Mouse (Mus musculus) embryonic facial prominence, embryonic 10.5 days (tissue): ENCODE data around the gene Kcnma1. TPM values are rescaled to one million over a fixed set of nuclear protein-coding genes. Genes with fewer than 3 reads are reported as not detected.

Experiments used
- DNase-seq: peaks from one replicate; pipeline ENCODE4 v3.0.0-alpha.2; 2017; ENCODE audit warnings: low spot score
- H3K27ac ChIP-seq: fragments of 300-500 bp; sonication (generic); replicated peaks from 2 replicates; pipeline ENCODE4 v1.5.1; 2016; ENCODE audit warnings: mild to moderate bottlenecking
- H3K27me3 ChIP-seq: fragments of 300-500 bp; sonication (generic); replicated peaks from 2 replicates; pipeline ENCODE4 v1.6.1; 2016; ENCODE audit warnings: low read depth, mild to moderate bottlenecking; ENCODE audit not compliant: poor library complexity, severe bottlenecking
- H3K36me3 ChIP-seq: fragments of 300-500 bp; sonication (generic); replicated peaks from 2 replicates; pipeline ENCODE4 v1.6.1; 2016; ENCODE audit warnings: mild to moderate bottlenecking, moderate library complexity
- H3K4me1 ChIP-seq: fragments of 300-500 bp; sonication (generic); 2 replicates; pipeline ENCODE4 v1.6.1; 2016
- H3K4me3 ChIP-seq: fragments of 300-500 bp; sonication (generic); 2 replicates; pipeline ENCODE4 v1.5.1; 2016; ENCODE audit warnings: mild to moderate bottlenecking, moderate library complexity
- H3K9me3 ChIP-seq: fragments of 300-500 bp; sonication (generic); 2 replicates; pipeline ENCODE4 v1.6.1; 2016; ENCODE audit warnings: mild to moderate bottlenecking
- WGBS: fragments of 180-500 bp; shearing (Covaris S2); methylation state at CpG from one replicate; pipeline ENCODE4 v1.1.7; 2016; 5-methylcytosine and 5-hydroxymethylcytosine counted together
- polyA plus RNA-seq: library from polyadenylated mRNA; unstranded; fragments of >200 nt; fragmentation: Nextera tagmentation; extraction: Ambion mirVana; gene quantifications from 2 replicates; pipeline ENCODE4 v1.2.1, GENCODE M21; 2016

The Kcnma1 gene
- polyA plus RNA-seq, 1 experiment from 2014 or later: 0.70 TPM

GRCm38 (mm10) chr14:23400777-23401469, 613.4 kb downstream of the Kcnma1 start:
- 16% methylated on average over 6 of the region's 6 CpGs for WGBS

GRCm38 (mm10) chr14:23397642-23398041, 616.6 kb downstream of the Kcnma1 start:
- Histone ChIP-seq H3K27me3 (peaks cover 10% of the 10 kb centered on the region; the same call in 1 of the 2 replicates), H3K4me1 (peaks cover 14% of the 10 kb centered on the region), H3K36me3 (no peaks in the 10 kb centered on the region), H3K4me3 (no peak overlapping the region), H3K9me3 (no peaks in the 10 kb centered on the region), H3K27ac (no peak overlapping the region)
- no peak for DNase-seq
- WGBS: 50% methylated on average over 1 of the region's 1 CpGs

More at GRCm38 (mm10) chr14:23400777-23401469, 613.4 kb downstream of the Kcnma1 start:
- H3K36me3 ChIP-seq: no peaks in the 10 kb centered on the region
- H3K4me1 ChIP-seq: peaks cover 14% of the 10 kb centered on the region
- no peaks in the 10 kb centered on the region for H3K9me3 ChIP-seq
- H3K27ac ChIP-seq: peak overlapping the region; percentile 69
- peaks cover 8% of the 10 kb centered on the region; the same call in 1 of the 2 replicates for H3K27me3 ChIP-seq
- H3K4me3 ChIP-seq: no peak overlapping the region
- peak; percentile 66 for DNase-seq

- 62% methylated on average over 3 of the region's 3 CpGs for WGBS
- no peak overlapping the region for H3K4me3 ChIP-seq
- H3K9me3 ChIP-seq: no peaks in the 10 kb centered on the region
- no peak overlapping the region for H3K27ac ChIP-seq
- peaks cover 22% of the 10 kb centered on the region; the same call in 1 of the 2 replicates for H3K27me3 ChIP-seq
- no peaks in the 10 kb centered on the region for H3K36me3 ChIP-seq
- H3K4me1 ChIP-seq: peaks cover 29% of the 10 kb centered on the region
- no peak for DNase-seq
Measured at GRCm38 (mm10) chr14:23391566-23391965, 622.7 kb downstream of the Kcnma1 start.

GRCm38 (mm10) chr14:23390768-23391167, 623.5 kb downstream of the Kcnma1 start:
- 74% methylated on average over 5 of the region's 5 CpGs for WGBS
- H3K36me3 ChIP-seq: no peaks in the 10 kb centered on the region
- H3K27me3 ChIP-seq: 0 out of 2 replicates have a peak, but pooled peaks cover 21% of the 10 kb centered on the region

DNA sequence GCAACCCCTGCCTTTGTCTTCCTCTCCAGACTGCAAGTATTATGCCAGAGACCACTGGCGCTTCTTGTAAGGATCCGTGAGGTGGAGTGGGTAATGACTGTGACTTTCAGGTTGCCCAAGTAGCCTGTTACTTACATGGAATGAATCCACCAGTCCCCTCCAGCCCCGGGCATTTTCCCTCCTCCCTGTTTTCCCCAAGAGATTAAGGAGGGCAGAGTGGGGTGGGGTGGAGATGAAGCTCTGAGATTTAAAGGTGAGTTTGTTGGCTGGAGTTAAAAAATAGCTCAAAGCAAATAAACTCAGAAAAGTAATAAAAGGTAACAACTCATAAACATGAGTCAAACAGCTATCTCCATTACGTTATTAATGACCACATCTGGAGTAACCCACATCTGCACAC, 624.1 kb downstream of the Kcnma1 start:
- peaks cover 37% of the 10 kb centered on the region for H3K4me1 ChIP-seq
- no peak overlapping the region for H3K4me3 ChIP-seq
- H3K27me3 ChIP-seq: peaks cover 16% of the 10 kb centered on the region; the same call in 1 of the 2 replicates
- no peaks in the 10 kb centered on the region for H3K9me3 ChIP-seq
- DNase-seq: no peak
- no peaks in the 10 kb centered on the region for H3K36me3 ChIP-seq
- peak overlapping the region; percentile 44 for H3K27ac ChIP-seq
- WGBS: 43% methylated on average over 4 of the region's 4 CpGs

More at GRCm38 (mm10) chr14:23390768-23391167, 623.5 kb downstream of the Kcnma1 start:
- Histone ChIP-seq H3K9me3 (no peaks in the 10 kb centered on the region), H3K27ac (no peak overlapping the region), H3K4me3 (no peak overlapping the region), H3K4me1 (peaks cover 35% of the 10 kb centered on the region)
- no peak for DNase-seq

- 93% methylated on average over 3 of the region's 3 CpGs for WGBS
- Histone ChIP-seq H3K4me3 (no peak overlapping the region), H3K9me3 (no peaks in the 10 kb centered on the region), H3K4me1 (peaks cover 41% of the 10 kb centered on the region), H3K27me3 (peaks cover 48% of the 10 kb centered on the region), H3K27ac (no peak overlapping the region), H3K36me3 (no peaks in the 10 kb centered on the region)
- DNase-seq: no peak
Measured at GRCm38 (mm10) chr14:23386786-23387185, 627.5 kb downstream of the Kcnma1 start.

- peak; percentile 57 for DNase-seq
- H3K36me3 ChIP-seq: no peaks in the 10 kb centered on the region
- H3K9me3 ChIP-seq: no peaks in the 10 kb centered on the region
- 37% methylated on average over 11 of the region's 11 CpGs for WGBS
- H3K4me1 ChIP-seq: peaks cover 41% of the 10 kb centered on the region
- peaks cover 56% of the 10 kb centered on the region for H3K27me3 ChIP-seq
- H3K4me3 ChIP-seq: no peak overlapping the region
- H3K27ac ChIP-seq: no peak overlapping the region
Measured at GRCm38 (mm10) chr14:23385776-23386608, 628.3 kb downstream of the Kcnma1 start.

GRCm38 (mm10) chr14:23378351-23379087, 635.8 kb downstream of the Kcnma1 start:
- peak; percentile 50 for DNase-seq
- Histone ChIP-seq H3K4me1 (peaks cover 22% of the 10 kb centered on the region), H3K4me3 (no peak overlapping the region), H3K27ac (peak overlapping the region; percentile 55), H3K36me3 (no peaks in the 10 kb centered on the region), H3K9me3 (no peaks in the 10 kb centered on the region), H3K27me3 (peaks cover 73% of the 10 kb centered on the region)
- 12% methylated on average over 6 of the region's 6 CpGs for WGBS

GRCm38 (mm10) chr14:23372021-23372420, 642.3 kb downstream of the Kcnma1 start:
- no peaks in the 10 kb centered on the region; the same call in 1 of the 2 replicates for H3K4me1 ChIP-seq
- H3K36me3 ChIP-seq: no peaks in the 10 kb centered on the region
- DNase-seq: no peak

GRCm38 (mm10) chr14:23360491-23360995, 653.7 kb downstream of the Kcnma1 start:
- Histone ChIP-seq H3K4me3 (no peak overlapping the region), H3K4me1 (0 out of 2 replicates have a peak, but pooled peaks cover 4% of the 10 kb centered on the region), H3K9me3 (no peaks in the 10 kb centered on the region), H3K27ac (no peak overlapping the region), H3K36me3 (no peaks in the 10 kb centered on the region), H3K27me3 (peaks cover 19% of the 10 kb centered on the region; the same call in 1 of the 2 replicates)
- 79% methylated on average over 11 of the region's 11 CpGs for WGBS
- no peak for DNase-seq

More at GRCm38 (mm10) chr14:23372021-23372420, 642.3 kb downstream of the Kcnma1 start:
- no peak overlapping the region for H3K4me3 ChIP-seq
- peaks cover 22% of the 10 kb centered on the region for H3K27me3 ChIP-seq
- 48% methylated on average over 3 of the region's 3 CpGs for WGBS
- no peak overlapping the region for H3K27ac ChIP-seq
- no peaks in the 10 kb centered on the region for H3K9me3 ChIP-seq

GRCm38 (mm10) chr14:23358776-23359175, 655.5 kb downstream of the Kcnma1 start:
- Histone ChIP-seq H3K27me3 (peaks cover 19% of the 10 kb centered on the region; the same call in 1 of the 2 replicates), H3K36me3 (no peaks in the 10 kb centered on the region), H3K27ac (no peak overlapping the region), H3K4me1 (peaks cover 4% of the 10 kb centered on the region; the same call in 1 of the 2 replicates), H3K4me3 (no peak overlapping the region), H3K9me3 (no peaks in the 10 kb centered on the region)
- no peak for DNase-seq
- WGBS: 91% methylated on average over 6 of the region's 6 CpGs
